Mouse (Mus musculus): ENCODE measurements around the gene Acap3.

- no peak for TF ChIP-seq CTCF (IDR thresholded peaks at IDR 0.05; ENCODE audit: low read depth)
- TF ChIP-seq EP300 (IDR thresholded peaks at IDR 0.05; ENCODE audit: low read depth): no peak
Observed at GRCm38 (mm10) chr4:155944271-155944670, 52.6 kb downstream of the Acap3 start.

Measured in liver, postnatal 0 days (tissue).